Mouse (Mus musculus): ENCODE measurements around the gene Tspan14. TPM values are rescaled to one million over a fixed set of nuclear protein-coding genes. Genes with fewer than 3 reads are reported as not detected.

Tspan14 gene
- polyA plus RNA-seq (2017; shearing (Covaris generic)) = 10 to 100 TPM; 56.8 to 58.3 TPM

DNA sequence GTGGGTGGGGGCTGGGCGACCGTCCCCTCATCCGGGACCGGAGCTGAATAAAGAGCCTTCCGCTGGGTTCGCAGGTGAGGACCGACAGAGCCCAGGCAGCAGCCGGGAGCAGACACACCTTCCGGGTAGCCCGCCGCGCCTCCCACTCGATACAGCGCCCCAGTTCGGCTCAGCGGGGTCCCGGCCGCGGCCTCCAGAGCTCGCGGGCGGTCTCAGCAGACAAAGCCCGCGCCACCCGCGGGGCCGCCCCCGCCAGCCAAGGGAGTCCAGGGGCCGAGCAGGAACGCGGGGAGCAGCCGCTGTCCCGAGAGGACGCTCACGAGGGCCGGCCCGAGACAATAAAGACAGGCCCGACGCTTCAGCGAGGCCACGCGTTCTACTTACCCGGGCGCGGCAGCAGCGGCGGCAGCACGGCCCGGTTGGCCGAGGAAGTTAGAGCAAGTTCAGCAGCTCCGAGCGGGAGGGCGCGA, at the start of gene Tspan14:
Gene Tspan14 (minus strand): TSS at position 416 of the 470 bp plus-strand sequence.
- peak; percentile 24 for ATAC-seq

DNA sequence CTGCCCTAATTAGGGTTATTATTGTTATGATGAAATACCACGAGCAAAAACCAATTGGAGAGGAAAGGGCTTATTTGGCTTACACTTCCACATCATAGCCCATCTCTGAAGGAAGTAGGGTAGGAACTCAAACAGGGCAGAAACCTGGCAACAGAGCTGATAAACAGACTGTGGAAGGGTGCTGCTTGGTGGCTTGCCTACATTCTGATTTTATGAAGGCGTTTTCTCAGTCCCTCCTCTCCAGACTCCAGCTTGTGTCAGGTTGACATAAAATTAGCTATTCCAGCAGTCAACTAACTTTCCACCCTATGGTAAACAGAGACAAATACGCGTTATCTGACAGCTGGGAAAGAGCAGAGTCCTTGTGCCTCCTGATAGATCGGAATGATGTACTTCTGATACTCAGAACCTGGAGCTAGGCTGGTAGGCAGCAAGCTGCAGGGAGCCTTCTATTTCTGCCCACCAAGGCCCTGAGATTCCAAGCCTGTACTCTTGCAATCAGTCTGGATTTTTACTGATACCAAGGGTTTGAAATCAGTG, 48.2 kb upstream of the Tspan14 start:
- ATAC-seq = no peak

DNA sequence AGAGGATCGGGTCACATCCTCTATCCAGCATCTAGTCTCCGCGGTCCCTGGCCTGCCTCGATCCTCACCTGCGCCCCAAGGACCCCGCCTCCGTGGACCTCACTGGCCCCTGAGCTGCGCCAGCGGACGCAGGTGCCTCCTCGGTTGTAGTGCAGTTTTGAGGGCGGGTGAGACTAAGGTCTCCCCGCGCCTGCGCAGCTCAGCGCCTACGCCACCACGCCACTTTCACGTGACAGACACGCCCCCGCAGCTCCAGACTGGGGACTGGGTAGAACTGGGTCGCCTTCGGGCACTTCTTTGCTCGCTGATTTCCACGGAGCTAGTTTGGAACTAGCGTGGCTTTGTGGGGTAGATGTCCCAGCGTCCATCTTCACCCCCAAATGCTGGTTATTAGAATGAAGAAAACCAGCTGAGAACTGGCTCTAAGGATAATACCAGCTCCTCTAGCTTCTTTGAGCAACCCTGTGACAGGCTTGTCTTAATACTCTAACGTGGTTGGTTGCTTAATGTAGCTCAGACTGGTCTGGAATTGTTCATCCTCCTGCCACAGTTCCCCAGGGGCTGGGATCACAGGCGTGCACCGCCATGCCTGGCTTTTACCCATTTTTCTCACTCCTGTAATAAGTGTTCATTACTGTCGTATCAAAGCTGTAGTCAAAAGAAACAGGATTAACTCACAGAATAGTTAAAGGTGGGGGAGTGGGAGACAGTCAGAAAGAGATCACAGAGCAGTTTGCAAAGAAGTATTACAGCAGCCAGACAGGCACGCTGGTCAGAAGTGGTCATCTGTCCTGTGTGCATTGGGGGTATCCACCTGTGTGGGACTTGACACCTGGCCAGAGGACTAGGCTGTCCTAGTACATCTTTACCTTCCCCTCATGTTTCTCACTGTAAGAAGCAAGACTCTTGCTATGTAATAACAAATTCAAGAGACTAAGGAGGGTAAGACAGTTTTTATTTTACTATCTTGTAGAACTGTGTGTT, 47.3 kb upstream of the Tspan14 start, which contains the start of gene Fam213a:
Gene Fam213a (minus strand): TSS at position 159 of the 984 bp plus-strand sequence.
- peak; percentile 96 for ATAC-seq

DNA sequence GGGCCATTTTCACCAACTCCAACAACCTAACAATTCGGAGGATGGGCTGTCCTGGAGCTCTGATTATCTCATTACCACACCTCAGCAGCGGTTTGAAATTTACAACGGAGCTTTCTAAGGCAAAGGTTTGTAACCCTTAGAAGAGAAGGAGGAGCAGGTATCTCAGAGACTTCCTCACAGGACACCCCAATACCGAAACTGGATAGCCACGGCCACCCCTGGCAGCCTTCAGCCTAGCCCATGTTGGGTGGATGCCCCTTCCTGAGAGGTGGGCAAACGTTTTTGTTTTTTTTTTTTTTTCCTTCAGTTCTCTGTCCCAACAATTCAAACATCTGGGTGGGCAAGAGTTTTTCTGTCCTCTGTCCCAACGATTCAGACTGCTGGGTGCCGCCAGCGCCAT, 46.5 kb upstream of the Tspan14 start:
- no peak for ATAC-seq

DNA sequence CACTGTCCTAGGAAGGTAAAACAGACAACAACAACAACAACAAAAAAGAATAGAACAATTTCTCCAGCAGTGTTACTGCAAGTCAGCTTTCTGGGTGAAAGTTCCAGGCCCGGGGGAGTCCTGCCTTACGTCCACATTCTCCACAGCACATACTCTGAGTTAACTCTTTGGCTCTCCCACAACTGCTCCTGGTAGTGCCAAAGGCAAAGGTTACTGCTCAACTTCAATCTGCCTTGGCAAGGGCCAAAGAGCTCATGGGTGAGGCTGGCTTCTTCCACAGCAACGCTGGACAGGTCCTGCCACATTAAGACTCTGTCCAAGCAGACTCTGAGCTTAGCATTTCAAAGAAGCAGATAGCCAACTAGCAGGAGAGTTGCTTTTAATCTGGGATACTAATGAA, 45.3 kb upstream of the Tspan14 start:
- no peak for ATAC-seq

DNA sequence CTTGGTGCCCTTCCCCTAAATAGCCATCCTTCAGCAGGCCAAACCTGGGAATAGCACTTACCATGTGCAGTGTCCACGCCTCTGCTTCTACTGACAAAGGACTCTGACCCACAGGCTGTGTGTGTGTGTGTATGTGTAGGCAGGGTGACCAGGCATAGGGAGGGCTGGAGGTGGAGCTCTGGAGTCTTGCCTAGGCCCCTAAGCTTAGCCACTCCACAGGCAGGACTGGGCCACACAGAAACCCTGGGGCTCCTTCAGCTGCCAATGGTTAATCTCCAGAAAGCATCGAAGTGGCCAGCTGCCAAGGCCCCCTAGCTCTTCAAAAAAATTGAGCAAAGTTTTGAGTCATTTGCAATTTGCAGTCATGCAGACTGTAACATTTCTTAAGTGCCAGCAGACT, 41.5 kb upstream of the Tspan14 start:
- ATAC-seq = no peak

DNA sequence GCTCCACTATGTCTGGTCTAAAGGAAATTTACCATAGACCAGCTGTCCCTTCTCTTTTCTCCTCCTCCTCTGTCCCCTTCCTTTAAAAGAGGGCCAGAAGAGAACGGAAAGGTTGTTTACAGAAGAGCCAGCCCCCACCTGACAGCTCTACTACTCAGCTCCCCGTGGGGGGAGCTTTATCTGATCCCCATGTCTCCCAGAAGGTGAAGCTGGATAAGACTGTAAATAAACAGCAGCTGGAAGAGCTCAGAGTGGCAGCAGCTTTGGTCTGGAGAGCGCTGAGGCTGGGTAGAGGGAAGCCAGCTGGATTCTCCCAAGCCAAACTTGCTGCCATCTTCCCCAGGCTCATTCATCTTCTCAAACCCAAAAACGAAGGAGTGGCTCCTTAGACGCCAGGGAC, 41.0 kb upstream of the Tspan14 start:
- ATAC-seq = no peak

DNA sequence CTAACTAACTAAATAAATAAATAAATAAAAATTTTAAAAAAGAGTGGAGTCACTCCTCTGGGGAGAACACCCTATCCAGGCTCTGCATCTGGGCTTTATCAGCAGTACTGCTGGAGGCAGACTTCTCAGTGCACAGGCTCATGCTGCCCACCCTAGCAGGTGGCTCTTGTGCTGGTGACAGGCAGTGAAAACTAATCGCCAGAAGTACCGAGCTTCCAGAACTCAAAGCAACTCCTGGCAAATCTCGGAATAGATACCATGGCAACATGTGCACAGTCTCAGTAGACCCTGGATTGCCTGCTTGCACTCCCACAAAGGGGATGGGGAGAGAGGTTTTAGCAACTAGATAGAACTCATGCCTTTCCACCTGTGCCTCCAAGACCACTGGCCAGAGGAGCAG, 40.3 kb upstream of the Tspan14 start:
- no peak for ATAC-seq

DNA sequence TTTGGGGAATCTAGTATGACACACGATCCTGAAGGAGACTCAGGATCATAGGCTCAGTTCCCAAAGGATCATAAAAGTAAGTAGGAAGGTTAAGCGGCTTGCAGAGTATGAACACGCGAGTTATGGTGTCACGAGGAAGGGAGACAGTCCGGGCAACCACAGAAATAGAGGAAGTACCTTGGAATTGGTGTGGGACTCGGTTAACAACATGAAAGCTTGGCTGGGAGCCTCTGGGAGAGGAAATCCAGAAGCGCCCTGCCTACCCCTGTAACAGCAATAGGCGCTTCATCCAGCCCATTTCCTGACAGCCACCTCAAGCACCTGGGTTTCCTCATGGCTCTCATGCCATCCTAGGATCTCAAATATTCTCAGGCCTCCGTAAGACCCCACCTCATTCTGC, 39.7 kb upstream of the Tspan14 start:
- ATAC-seq = no peak

DNA sequence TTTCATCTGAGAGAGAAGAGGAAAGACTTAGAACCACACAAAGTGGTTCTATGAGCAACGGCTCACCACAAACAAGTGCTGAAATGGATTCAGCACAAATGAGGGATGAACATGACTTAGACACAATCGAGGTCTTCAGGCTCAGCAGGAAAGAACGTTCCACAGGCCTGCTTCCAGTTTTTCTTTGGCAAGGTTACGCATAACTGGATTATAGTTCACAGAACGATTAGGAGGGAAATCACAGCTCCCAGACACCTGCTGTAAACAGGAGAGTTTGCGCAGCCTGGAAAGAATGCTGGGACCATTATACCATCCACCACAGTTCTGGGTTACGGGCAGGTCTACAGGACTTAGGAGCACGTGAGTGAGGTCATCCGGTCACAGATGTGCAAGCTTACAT, 39.1 kb upstream of the Tspan14 start:
- no peak for ATAC-seq

DNA sequence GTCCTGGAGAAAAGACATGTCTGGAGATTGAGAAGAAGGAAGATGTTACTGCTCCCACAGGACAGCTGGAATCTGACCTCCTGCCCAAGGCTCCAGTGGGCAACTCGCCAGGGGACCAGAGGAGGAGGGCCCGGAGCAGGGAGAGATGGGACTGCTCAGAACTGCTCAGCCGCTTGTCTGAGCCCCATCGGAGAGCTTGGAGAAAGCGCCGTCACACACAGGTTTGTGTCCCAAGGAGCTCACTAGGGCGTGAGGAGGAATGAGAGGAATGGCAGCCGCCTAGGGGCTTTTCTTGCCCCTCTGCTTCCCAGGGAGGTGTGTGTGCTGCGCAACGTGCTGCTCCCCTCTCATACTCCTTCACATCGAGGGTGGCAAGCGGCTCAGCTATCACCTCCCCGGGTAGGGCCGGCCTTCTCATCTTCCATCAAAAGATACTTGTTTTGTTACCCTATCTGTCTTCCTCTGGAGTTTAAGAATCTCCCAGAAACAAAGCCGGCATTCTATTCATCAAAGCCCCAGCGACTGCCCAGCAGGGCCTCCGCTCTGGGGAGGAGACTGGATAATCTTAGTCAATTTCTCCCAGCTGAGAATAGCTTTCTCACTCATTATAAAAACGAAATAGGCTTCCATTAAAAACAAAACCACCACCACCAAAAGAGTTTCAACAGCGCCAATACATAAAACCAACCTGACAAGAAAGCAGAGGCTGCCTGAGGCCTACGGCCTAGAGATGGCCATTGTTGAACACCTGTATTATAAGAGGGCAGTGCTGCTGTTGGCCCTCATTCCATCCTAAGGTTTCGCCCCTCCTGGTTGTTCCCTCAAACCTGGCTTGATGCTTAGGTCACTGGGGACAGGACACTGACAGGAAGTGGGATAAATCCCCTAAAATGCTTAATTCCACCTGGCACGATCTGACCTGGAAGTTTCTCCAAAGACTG, 37.9 kb upstream of the Tspan14 start:
- ATAC-seq = no peak

DNA sequence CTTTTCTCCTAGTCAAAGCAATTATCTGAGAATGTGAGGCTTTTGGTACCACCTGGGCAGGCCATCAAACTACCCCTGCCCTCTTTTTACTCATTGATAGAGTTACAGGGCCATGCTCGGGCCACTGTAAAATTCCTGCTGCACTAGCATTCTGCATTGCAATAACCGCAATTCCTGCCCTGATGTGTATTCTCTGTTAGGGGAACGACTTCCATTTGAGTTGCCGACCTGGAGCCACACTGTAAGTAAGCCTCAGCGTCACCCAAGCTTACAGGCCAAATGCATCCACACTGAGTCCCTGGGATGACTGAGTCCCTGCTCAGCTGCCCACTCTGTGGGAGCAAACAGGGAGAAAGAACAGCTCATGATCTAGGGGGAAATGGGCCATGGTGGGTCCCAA, 35.0 kb upstream of the Tspan14 start:
- no peak for ATAC-seq

DNA sequence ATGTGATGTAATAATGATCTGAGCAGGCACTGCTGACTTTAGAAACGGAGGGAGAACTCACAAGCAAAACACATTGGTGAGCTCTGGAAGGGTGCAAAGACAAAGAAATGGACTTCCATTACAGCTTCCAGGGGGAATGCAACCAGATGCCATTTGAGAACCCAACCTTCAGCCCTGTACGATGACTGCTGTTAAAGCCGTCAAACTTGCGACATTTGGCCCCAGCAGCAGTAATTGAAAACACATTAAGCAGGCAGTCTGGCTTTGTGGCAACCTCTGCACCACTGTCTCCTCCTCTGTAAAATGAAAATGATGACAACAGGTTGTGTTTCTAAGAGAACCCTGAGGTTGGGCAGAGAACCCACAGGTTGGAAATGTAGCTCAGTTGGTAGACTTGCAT, 34.2 kb upstream of the Tspan14 start:
- ATAC-seq = no peak

DNA sequence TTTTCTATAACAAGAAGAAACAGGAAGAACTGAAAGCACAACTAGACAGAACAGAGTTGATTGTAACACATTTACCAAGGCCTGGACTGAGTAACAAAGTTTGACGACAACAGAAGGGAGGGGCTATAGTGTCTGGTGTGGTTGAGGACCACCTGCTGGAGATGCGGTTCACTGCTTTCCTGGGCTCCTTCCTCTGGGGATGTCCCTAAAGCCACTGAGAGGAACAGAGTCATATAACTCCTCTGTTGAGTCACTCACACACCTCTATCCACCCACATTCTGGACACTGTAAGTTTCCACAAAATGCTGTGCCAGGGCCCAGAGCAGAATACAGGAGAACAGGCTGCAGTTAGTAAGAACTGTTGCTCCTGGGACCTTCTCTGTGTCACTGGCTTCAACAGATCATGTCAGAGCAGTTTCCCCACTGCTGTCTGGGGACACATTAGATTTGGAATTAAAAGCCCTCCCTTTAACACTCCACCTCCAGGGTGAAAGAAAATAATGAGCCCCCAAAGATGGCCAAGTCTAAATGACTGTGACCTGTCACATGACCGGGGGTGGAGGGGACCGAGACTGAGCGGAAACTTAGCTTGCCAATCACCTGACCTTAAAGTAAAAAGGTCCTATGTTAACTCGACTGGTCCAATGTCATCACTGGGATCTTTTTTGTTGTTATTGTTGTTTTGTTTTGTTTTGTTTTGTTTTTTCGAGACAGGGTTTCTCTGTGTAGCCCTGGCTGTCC, 33.5 kb upstream of the Tspan14 start:
- ATAC-seq = peak; percentile 94

DNA sequence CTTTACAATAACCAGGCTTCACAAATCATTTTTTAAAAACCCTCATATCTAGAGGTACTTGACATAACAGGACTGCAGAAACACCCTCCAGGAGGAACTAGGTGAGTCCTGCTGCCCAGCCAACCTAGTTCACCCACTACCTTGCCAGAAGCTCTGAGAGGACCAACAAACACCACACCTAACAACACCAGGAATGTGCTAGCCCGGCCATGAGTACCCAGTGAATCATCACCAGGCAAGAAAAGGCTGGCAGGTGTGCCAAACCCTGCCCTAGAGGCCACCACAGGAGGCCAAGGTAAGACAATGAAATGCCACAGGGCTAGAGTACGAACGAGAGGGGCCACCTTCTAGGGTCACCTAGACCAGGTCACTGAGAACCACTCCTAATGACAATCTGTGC, 29.6 kb upstream of the Tspan14 start:
- no peak for ATAC-seq

DNA sequence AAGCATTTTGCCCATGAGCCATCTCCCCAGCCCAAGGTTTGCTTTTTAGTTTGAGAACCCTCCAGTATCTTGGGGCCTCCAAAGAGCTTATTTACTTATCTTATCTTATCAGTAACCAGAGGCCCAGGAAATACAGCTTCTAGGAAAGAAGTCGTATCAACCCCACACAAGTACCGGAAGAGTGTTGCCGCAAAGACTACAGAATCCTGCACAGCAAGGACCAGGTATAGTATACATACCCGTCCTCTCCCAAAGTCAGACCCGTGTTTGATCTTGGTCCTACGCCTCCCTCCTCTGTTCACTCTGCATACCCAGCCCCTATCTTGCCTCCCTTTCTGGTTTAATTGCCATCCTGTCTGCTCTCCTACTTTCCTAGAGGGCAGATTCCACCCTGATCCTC, 25.9 kb upstream of the Tspan14 start:
- ATAC-seq = peak; percentile 52

DNA sequence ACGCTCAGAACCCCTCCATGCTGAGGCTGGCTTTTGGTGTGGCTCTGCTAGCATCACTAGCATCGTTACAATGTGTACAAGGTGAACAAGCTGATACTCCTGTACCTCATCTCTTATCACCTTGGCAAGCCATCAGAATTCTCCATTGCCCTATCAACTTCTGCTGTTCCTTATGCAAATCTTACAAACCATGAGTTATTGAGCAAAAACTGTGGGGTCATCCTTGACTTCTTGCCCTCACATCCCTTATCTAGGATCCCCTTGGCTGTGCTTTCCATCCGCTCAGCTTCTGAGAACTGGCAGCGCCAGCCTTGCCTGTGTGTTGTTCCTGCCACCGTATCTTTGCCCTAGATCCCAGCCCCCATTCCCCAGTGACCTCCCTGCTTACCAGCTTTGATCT, 22.2 kb upstream of the Tspan14 start:
- no peak for ATAC-seq

DNA sequence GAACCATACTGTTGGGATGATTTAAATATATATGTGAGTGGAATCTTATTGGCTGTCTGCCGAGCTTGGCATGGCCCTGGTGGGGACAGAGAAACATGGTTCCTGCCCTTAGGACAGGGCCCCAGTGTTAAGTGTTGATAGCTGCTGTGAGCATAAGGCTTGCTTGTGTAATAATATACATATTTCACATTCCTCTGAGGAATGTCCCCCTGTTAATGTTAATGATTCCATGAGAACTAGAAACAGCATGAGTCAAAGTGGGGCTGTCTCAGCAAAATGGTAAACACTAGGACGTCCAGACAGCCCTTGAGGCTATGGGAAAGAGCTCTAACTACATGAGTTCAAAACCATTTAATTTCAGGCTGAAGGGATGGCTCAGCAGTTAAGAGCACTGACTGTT, 20.6 kb upstream of the Tspan14 start:
- ATAC-seq = no peak

DNA sequence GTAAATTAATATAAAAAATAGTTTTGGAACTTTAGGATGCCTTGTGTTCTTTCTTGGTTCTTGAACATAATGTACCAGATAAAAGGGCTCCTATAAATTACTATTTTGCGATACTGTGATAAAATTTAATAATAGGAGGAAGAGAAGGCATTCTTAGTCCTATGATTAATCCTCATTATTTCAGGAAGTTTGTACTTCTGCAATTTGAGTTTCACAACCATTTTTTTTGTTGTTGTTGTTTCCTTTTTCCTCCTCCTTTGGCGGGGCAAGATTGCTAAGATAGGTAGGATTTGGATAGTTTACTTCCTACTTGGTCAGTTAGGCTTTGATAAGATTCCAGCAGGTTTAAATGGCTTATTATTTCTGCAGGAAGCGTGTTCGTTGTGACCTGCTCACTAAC, 19.0 kb upstream of the Tspan14 start:
- ATAC-seq = no peak

DNA sequence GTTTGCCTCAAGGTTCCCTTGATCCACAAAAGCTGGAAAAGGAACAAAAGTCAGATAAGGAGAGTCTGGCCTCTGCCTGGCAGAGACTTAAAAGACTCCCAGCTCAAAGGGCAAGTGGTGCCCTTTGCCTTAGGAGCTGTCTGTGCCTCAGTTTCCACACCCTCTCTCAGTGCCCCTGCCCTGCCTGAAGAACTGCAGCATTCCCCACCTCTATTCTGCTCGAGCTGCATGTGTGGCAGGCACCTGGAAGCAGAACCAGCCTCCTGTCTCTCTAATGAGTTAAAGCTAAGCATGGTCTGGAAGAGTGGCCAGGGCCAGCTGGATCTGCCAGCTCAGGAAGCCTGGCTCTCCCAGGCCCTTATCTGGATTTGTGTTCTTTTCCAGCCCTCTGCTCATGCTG, 13.1 kb upstream of the Tspan14 start:
- no peak for ATAC-seq

DNA sequence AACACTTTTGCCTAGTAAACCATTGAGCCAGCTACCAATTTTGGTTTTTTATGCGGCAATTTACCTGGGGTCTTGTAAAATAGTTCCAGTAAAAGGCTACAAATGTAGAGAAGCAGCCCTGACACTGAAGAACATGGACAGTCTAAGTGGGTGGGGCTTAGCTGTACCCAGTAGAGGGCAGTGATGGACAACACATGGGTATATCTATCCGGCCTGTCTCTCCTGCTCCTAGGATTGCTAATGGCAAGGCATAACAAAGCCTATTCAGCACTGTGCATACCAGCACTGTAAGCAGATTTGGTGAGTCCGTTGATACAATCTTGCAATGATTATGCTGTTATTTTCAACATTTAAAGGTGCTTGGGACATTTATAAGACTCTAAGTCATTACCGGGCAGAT, 12.4 kb upstream of the Tspan14 start:
- no peak for ATAC-seq

DNA sequence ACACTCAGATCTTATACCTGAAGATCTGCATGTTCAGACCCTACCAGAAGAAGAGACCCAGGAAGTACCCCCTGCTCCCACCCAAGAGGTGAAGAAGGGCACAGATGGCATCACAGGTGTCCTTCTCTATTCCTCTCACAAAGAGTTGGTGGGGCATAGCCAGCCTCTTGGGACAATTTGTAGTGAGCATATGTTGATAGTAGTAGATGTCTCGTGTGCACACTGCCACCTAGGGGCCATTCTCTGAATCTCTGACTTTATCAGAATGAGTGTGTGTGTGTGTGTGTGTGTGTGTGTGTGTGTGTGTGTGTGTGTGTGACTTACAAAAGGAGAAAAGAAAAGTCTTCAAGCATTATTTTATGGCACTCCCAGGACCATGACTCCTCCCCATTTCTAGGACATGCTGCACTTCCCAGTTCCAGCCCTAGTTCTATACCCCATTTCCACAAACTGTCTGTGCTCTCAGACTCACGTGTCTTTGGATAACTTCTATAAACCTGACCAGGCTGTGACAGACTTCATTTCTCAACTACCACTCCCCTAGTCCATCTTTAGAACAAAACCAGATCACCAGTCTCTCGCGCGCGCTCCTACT, 8.6 kb upstream of the Tspan14 start:
- ATAC-seq = peak; percentile 89

All from activated CD4-positive, CD25-positive, alpha-beta regulatory T cell, adult 4 months (primary cell).